Comparison of ENCODE assay signal across 8 mouse cellular contexts in genomic region chr6:29278513-29279267, GRCm38 (mm10). TPM values are rescaled to one million over a fixed set of nuclear protein-coding genes. Genes with fewer than 3 reads are reported as not detected.
DNase-seq lines count a peak whose midpoint lies in the region.

No protein-coding gene starts in this region.

- DNase-seq in gastrocnemius, adult 18-20 months (ENCODE audit: low spot score), result peak; percentile 59
- no peak for DNase-seq in gastrocnemius, postnatal 25 days
- DNase-seq in NIH3T3 (ENCODE audit: low read depth), result peak; percentile 90
- peak; percentile 88 for DNase-seq in embryo, embryonic 10 days (ENCODE audit: low spot score)
- DNase-seq in heart, postnatal 14 days, result peak; percentile 36 to 62
- peak; percentile 15 for DNase-seq in layer of hippocampus, adult 9-11 months
- DNase-seq in lung, postnatal 4 days, result peak; percentile 47 to 64
- peak; percentile 42 for DNase-seq in right cerebral cortex, postnatal 14 days

- intact Hi-C loops in heart, postnatal 14 days (cut with DNase I), result loop anchor here (1.0 to 2.0 kb wide), 3 partner anchors 37 to 112 kb away; no protein-coding TSS in a partner anchor

RNA-seq across cellular contexts. Expression of gene Fam71f2, which starts 0.7 kb away (rescaled TPM):
- not detected for total RNA-seq in gastrocnemius, adult 18-20 months (2021)
- total RNA-seq in gastrocnemius, postnatal 25 days (2021), result not detected
- not detected for total RNA-seq in heart, postnatal 14 days (2021)

RNA-seq across cellular contexts. Expression of gene Hilpda, which starts 6.4 kb away (rescaled TPM):
- 1 to 10 TPM; 2.4 to 3.7 TPM for total RNA-seq in gastrocnemius, adult 18-20 months (2021)
- 1 to 10 TPM; 3.5 to 4.2 TPM for total RNA-seq in gastrocnemius, postnatal 25 days (2021)
- 1 to 10 TPM; 4.6 to 5.3 TPM for total RNA-seq in heart, postnatal 14 days (2021)

RNA-seq across cellular contexts. Expression of gene Fam71f1, which starts 40.2 kb away (rescaled TPM):
- total RNA-seq in gastrocnemius, adult 18-20 months (2021), result not detected
- total RNA-seq in gastrocnemius, postnatal 25 days (2021), result not detected
- total RNA-seq in heart, postnatal 14 days (2021), result not detected
